Mouse (Mus musculus): Measurements from ENCODE around the gene Fgf14. TPM values are rescaled to one million over a fixed set of nuclear protein-coding genes. Genes with fewer than 3 reads are reported as not detected.

Gene Fgf14
- polyA plus RNA-seq, 1 experiment from 2014 or later: 6.7 TPM

- H3K9ac ChIP-seq (ENCODE audit: low read length): no peak overlapping the region
- no peaks in the 10 kb centered on the region for H3K4me1 ChIP-seq (replicated peaks; ENCODE audit: control insufficient read depth, insufficient read depth, low read length)
- no peak overlapping the region for H3K4me3 ChIP-seq (ENCODE audit: low read depth, low read length)
- DNase-seq (ENCODE audit: low spot score) (no peak), ATAC-seq (replicated peaks; ENCODE audit: low FRiP score) (no peak)
- no peaks in the 10 kb centered on the region for H3K27me3 ChIP-seq (ENCODE audit: control insufficient read depth, insufficient read depth, low read length)
- 80% methylated on average over 2 of the region's 2 CpGs for WGBS
- H3K4me2 ChIP-seq (ENCODE audit: low read depth, low read length, severe bottlenecking): no peak overlapping the region
- H3K36me3 ChIP-seq (ENCODE audit: control insufficient read depth, insufficient read depth, low read length): no peaks in the 10 kb centered on the region
- H3K27ac ChIP-seq (ENCODE audit: low read depth, low read length): no peak overlapping the region
- no peaks in the 10 kb centered on the region for H3K9me3 ChIP-seq (ENCODE audit: control insufficient read depth, low read length)
Observed at GRCm38 (mm10) chr14:123966531-123966930, 710.4 kb downstream of the Fgf14 start.
